Mouse (Mus musculus) limb, embryonic 14.5 days (tissue): ENCODE measurements around the gene Usp33. TPM values are rescaled to one million over a fixed set of nuclear protein-coding genes. Genes with fewer than 3 reads are reported as not detected.

Source experiments
- ATAC-seq: fragments of 200-750 bp; cut with Nextera tagmentation; 2 replicates; pipeline ENCODE4 v1.8.0; 2017; ENCODE audit warnings: low read depth, moderate number of reproducible peaks, moderate TSS enrichment; ENCODE audit not compliant: low FRiP score
- DNase-seq: peaks from one replicate; pipeline ENCODE4 v3.0.0-alpha.2; 2015; ENCODE audit warnings: low spot score
- H3K27ac ChIP-seq: fragments of 300-500 bp; sonication (generic); replicated peaks from 2 replicates; pipeline ENCODE4 v1.5.1; 2014; ENCODE audit warnings: low read depth, mild to moderate bottlenecking, low read length, moderate library complexity, mixed read lengths
- H3K27me3 ChIP-seq: fragments of 300-500 bp; sonication (generic); 2 replicates; pipeline ENCODE4 v1.6.1; 2014; ENCODE audit warnings: low read length, mixed read lengths; ENCODE audit not compliant: control insufficient read depth, insufficient read depth
- H3K36me3 ChIP-seq: fragments of 300-500 bp; sonication (generic); 2 replicates; pipeline ENCODE4 v1.6.1; 2014; ENCODE audit warnings: mild to moderate bottlenecking, low read length, moderate library complexity, mixed read lengths; ENCODE audit not compliant: control insufficient read depth, insufficient read depth
- H3K4me1 ChIP-seq: fragments of 300-500 bp; sonication (generic); 2 replicates; pipeline ENCODE4 v1.6.1; 2014; ENCODE audit warnings: antibody characterized with exemption, low read length, mixed read lengths; ENCODE audit not compliant: control insufficient read depth, insufficient read depth
- H3K4me2 ChIP-seq: fragments of 300-500 bp; sonication (generic); replicated peaks from 2 replicates; pipeline ENCODE4 v1.6.1; 2014; ENCODE audit warnings: low read depth, mild to moderate bottlenecking, low read length, moderate library complexity; ENCODE audit not compliant: severe bottlenecking
- H3K4me3 ChIP-seq: fragments of 300-500 bp; sonication (generic); replicated peaks from 2 replicates; pipeline ENCODE4 v1.5.1; 2014; ENCODE audit warnings: low read length
- H3K9ac ChIP-seq: fragments of 300-500 bp; sonication (generic); 2 replicates; pipeline ENCODE4 v1.6.1; 2014; ENCODE audit warnings: mild to moderate bottlenecking, low read depth, low read length, moderate library complexity; ENCODE audit not compliant: severe bottlenecking
- H3K9me3 ChIP-seq: fragments of 300-500 bp; sonication (generic); 2 replicates; pipeline ENCODE4 v1.6.1; 2016; ENCODE audit warnings: low read length; ENCODE audit not compliant: control insufficient read depth
- POLR2A ChIP-seq: fragments of 200-500 bp; IDR thresholded peaks from 2 replicates; pipeline ENCODE4 v1.8.0; 2012; ENCODE audit warnings: inconsistent platforms, mild to moderate bottlenecking, moderate library complexity, borderline replicate concordance; ENCODE audit not compliant: insufficient read depth, insufficient read length; ENCODE audit errors: extremely low read depth
- WGBS: fragments of 180-500 bp; shearing (Covaris S2); extraction: QIAGEN DNeasy Blood & Tissue Kit; methylation state at CpG from one replicate; pipeline ENCODE4 v1.1.7; 2014; 5-methylcytosine and 5-hydroxymethylcytosine counted together
- polyA plus RNA-seq, 2 experiments: library from polyadenylated mRNA; depleted of rRNA in 1 of 2; stranded (reverse) in 1 of 2; unstranded in 1 of 2; fragments of >200 nt; fragmentation: Nextera tagmentation in 1 of 2; extraction: Ambion mirVana in 1 of 2; gene quantifications; 2 replicates each; pipeline versions ENCODE4 v1.2.1 to v1.2.3; 2012 to 2014

Gene Usp33
- polyA plus RNA-seq, 2 experiments, result 44.9 to 54.9 TPM

DNA sequence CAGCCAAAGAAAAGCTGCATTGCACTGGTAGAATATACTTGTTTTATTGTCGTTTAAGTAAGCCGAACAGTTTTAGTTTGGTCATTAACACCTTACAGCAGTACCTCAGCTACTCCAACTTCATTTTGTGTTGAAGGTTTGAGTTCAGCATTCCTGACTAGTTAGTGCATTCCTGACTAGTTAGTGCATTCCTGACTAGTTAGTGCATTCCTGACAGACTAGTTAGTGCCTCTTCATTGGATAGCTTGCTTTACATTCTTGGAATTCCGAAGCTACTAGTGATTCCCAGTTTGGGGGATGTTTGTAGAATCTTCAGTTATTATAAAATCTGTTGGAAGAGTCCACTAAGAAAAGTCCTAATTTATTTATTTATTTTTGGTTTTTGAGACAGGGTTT is 56.4 kb downstream of the Usp33 start:
- 81% methylated on average over 3 of the region's 3 CpGs for WGBS
- H3K27me3 ChIP-seq, result no peaks in the 10 kb centered on the region
- H3K4me3 ChIP-seq, result no peak overlapping the region
- H3K9me3 ChIP-seq, result no peaks in the 10 kb centered on the region
- TF ChIP-seq POLR2A, result no peak
- no peak overlapping the region for H3K4me2 ChIP-seq
- H3K4me1 ChIP-seq, result peaks cover 9% of the 10 kb centered on the region
- H3K27ac ChIP-seq, result no peak overlapping the region
- no peak for DNase-seq
- H3K9ac ChIP-seq, result no peak overlapping the region
- no peak for ATAC-seq
- 0 out of 2 replicates have a peak, but pooled peaks cover 3% of the 10 kb centered on the region for H3K36me3 ChIP-seq

DNA sequence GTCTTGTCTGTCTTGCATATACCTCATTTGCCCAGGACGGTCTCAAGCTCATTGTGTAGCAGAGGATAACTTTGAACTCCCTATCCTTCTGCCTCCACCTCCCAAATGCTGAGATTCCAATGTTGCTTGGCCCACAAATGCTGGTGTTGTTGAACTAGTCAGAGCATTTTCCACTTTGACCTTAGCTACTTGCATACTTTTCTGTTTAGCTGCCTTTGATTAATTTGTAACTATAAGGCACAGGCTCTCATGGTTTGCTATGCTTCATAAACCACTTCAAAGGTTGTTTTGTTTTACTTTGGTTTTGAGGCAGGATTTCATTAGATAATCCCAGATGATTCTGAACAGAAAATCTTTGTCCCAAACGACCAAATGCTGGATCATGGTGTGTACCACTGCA is 57.5 kb downstream of the Usp33 start:
- Histone ChIP-seq H3K4me2 (no peak overlapping the region), H3K36me3 (0 out of 2 replicates have a peak, but pooled peaks cover 3% of the 10 kb centered on the region), H3K27me3 (no peaks in the 10 kb centered on the region), H3K27ac (no peak overlapping the region), H3K4me1 (peaks cover 7% of the 10 kb centered on the region; the same call in 1 of the 2 replicates), H3K9me3 (no peaks in the 10 kb centered on the region), H3K9ac (no peak overlapping the region), H3K4me3 (no peak overlapping the region)
- ATAC-seq (no peak), DNase-seq (no peak)
- WGBS, result 67% methylated on average over 2 of the region's 2 CpGs
- no peak for TF ChIP-seq POLR2A

DNA sequence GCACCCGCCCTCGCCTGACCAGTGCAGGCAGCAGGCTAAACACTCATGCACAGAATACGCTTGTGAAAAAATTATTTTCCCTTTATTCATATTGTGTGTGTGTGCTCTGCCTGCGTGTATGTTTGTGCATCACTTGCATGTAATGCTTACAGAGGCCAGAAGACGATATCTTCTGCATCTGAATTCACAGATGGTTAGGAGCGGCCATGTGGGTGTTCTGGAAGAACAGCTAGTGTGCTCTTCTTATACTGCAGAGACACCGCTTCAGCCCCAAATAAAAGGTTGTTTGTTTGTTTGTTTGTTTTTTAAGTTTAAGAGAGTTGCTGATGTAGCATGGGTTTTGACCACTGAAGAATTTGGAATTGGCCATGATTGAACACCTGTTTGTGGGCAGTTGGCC is 59.1 kb downstream of the Usp33 start:
- H3K36me3 ChIP-seq, result 0 out of 2 replicates have a peak, but pooled peaks cover 3% of the 10 kb centered on the region
- ATAC-seq (no peak), DNase-seq (no peak)
- H3K9ac ChIP-seq, result no peak overlapping the region
- WGBS, result 87% methylated on average over 7 of the region's 7 CpGs
- peaks cover 7% of the 10 kb centered on the region; the same call in 1 of the 2 replicates for H3K4me1 ChIP-seq
- no peaks in the 10 kb centered on the region for H3K9me3 ChIP-seq
- no peak for TF ChIP-seq POLR2A
- no peak overlapping the region for H3K4me3 ChIP-seq
- no peak overlapping the region for H3K27ac ChIP-seq
- H3K4me2 ChIP-seq, result no peak overlapping the region
- H3K27me3 ChIP-seq, result no peaks in the 10 kb centered on the region

DNA sequence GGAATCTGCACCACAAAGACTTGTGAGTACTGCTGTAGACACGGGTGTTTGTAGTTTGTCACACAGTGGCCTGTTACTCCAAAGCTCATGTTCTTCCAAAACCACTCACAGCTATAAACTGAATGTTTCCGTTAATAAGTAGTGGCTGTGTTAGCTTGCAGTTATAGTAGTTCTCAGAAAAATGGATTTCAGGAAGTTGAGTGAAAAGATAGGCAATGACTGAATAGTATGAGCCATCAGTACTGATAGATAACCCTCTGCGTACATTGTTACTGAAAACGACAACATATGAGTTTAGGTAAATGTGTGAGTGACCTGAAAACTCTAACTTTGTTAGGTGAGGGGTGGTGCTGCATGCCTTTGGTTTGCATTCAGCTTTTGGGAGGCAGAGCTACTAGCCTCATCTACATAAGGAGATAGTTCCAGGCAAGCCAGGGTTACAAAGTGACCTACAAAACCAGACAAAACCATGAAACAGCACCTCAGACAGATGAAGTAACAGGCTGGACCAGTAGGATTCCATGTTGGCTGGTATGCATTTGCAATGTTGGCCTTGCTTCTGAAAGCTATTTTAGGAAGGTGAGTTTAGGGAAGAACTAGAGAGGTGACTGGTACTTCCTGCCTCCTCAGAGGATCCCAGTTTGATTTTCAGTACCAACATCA is 59.8 kb downstream of the Usp33 start:
- Histone ChIP-seq H3K4me3 (no peak overlapping the region), H3K27ac (no peak overlapping the region), H3K4me2 (no peak overlapping the region), H3K9ac (no peak overlapping the region), H3K27me3 (no peaks in the 10 kb centered on the region), H3K36me3 (0 out of 2 replicates have a peak, but pooled peaks cover 3% of the 10 kb centered on the region), H3K9me3 (no peaks in the 10 kb centered on the region), H3K4me1 (peaks cover 7% of the 10 kb centered on the region; the same call in 1 of the 2 replicates)
- 64% methylated on average over 4 of the region's 4 CpGs for WGBS
- DNase-seq (no peak), ATAC-seq (no peak)
- no peak for TF ChIP-seq POLR2A

DNA sequence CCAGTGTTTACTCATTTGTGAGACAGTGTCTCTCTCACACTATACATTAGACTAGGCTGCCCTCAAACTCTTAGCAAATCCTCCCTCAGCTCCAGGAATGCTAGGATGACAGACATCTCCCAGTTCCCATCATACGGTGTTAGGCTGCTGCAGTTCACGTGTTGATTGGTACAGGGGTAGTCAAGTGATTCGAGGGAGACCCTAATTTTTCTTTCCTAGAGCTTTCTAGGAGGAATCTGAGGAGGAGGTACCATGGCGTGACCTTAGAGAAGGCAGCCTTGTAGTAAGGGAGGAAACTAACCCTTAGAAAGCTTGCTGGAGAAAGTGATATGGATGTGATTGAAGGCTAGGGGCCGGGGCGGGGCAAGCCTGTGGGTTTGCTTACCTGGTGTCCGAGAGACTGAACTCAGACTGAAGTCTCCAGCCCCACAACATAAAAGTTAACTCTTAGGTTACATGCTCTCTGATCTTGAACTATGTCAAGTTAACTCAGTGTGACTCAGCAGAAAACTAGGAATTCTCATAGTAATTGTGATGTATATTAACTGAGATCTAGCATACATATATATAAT is 64.8 kb downstream of the Usp33 start:
- no peaks in the 10 kb centered on the region for H3K27me3 ChIP-seq
- H3K4me2 ChIP-seq, result no peak overlapping the region
- ATAC-seq, result no peak
- no peak for DNase-seq
- WGBS, result 79% methylated on average over 7 of the region's 7 CpGs
- H3K9ac ChIP-seq, result no peak overlapping the region
- TF ChIP-seq POLR2A, result no peak
- H3K9me3 ChIP-seq, result no peaks in the 10 kb centered on the region
- 0 out of 2 replicates have a peak, but pooled peaks cover 4% of the 10 kb centered on the region for H3K4me1 ChIP-seq
- no peak overlapping the region for H3K27ac ChIP-seq
- no peak overlapping the region for H3K4me3 ChIP-seq
- no peaks in the 10 kb centered on the region for H3K36me3 ChIP-seq
